Mouse (Mus musculus): Measurements from ENCODE around the gene Sorcs1. TPM values are rescaled to one million over a fixed set of nuclear protein-coding genes. Genes with fewer than 3 reads are reported as not detected.
A peak's percentile ranks its signal among the peaks of the same experiment; 100 is the strongest.

The Sorcs1 gene
- total RNA-seq, 2 experiments from 2014 or later: 36.9 to 38.9 TPM

GRCm38 (mm10) chr19:50440246-50440910 is 238.1 kb downstream of the Sorcs1 start:
- DNase-seq (ENCODE audit: low spot score in 2 of 2): no peak

- no peak for DNase-seq (ENCODE audit: low spot score in 2 of 2)
Measured at GRCm38 (mm10) chr19:50439464-50439881, 239.0 kb downstream of the Sorcs1 start.

GRCm38 (mm10) chr19:50422928-50423327 is 255.5 kb downstream of the Sorcs1 start:
- no peak for DNase-seq (ENCODE audit: low spot score in 2 of 2)

GRCm38 (mm10) chr19:50418962-50419720 is 259.3 kb downstream of the Sorcs1 start:
- DNase-seq (ENCODE audit: low spot score in 2 of 2): peak; percentile 42 to 58

- no peak for DNase-seq (ENCODE audit: low spot score in 2 of 2)
Measured at GRCm38 (mm10) chr19:50410561-50410960, 267.9 kb downstream of the Sorcs1 start.

- DNase-seq (ENCODE audit: low spot score in 2 of 2): no peak
Measured at GRCm38 (mm10) chr19:50398341-50398740, 280.1 kb downstream of the Sorcs1 start.

- DNase-seq (ENCODE audit: low spot score in 2 of 2): no peak
Measured at GRCm38 (mm10) chr19:50395731-50396130, 282.7 kb downstream of the Sorcs1 start.

- DNase-seq (ENCODE audit: low spot score in 2 of 2): no peak
Measured at GRCm38 (mm10) chr19:50394101-50394500, 284.3 kb downstream of the Sorcs1 start.

- no peak for DNase-seq (ENCODE audit: low spot score in 2 of 2)
Measured at GRCm38 (mm10) chr19:50389925-50390552, 288.4 kb downstream of the Sorcs1 start.

GRCm38 (mm10) chr19:50378901-50379300 is 299.5 kb downstream of the Sorcs1 start:
- DNase-seq (ENCODE audit: low spot score in 2 of 2): no peak

- DNase-seq (ENCODE audit: low spot score in 2 of 2): peak; percentile 24 to 26
Measured at GRCm38 (mm10) chr19:50374751-50375150, 303.7 kb downstream of the Sorcs1 start.

- DNase-seq (ENCODE audit: low spot score in 2 of 2): no peak
Measured at GRCm38 (mm10) chr19:50366446-50366845, 312.0 kb downstream of the Sorcs1 start.

- DNase-seq (ENCODE audit: low spot score in 2 of 2): no peak
Measured at GRCm38 (mm10) chr19:50362655-50363500, 315.6 kb downstream of the Sorcs1 start.

GRCm38 (mm10) chr19:50358561-50358960 is 319.9 kb downstream of the Sorcs1 start:
- DNase-seq (ENCODE audit: low spot score in 2 of 2): no peak

- no peak for DNase-seq (ENCODE audit: low spot score in 2 of 2)
Measured at GRCm38 (mm10) chr19:50339211-50339610, 339.2 kb downstream of the Sorcs1 start.

GRCm38 (mm10) chr19:50336751-50337150 is 341.7 kb downstream of the Sorcs1 start:
- DNase-seq (ENCODE audit: low spot score in 2 of 2): no peak

GRCm38 (mm10) chr19:50331136-50331535 is 347.3 kb downstream of the Sorcs1 start:
- no peak for DNase-seq (ENCODE audit: low spot score in 2 of 2)

GRCm38 (mm10) chr19:50327804-50328203 is 350.6 kb downstream of the Sorcs1 start:
- peak; percentile 33 to 34 for DNase-seq (ENCODE audit: low spot score in 2 of 2)

- no peak for DNase-seq (ENCODE audit: low spot score in 2 of 2)
Measured at GRCm38 (mm10) chr19:50326151-50326550, 352.3 kb downstream of the Sorcs1 start.

GRCm38 (mm10) chr19:50325686-50326085 is 352.8 kb downstream of the Sorcs1 start:
- no peak for DNase-seq (ENCODE audit: low spot score in 2 of 2)

- DNase-seq (ENCODE audit: low spot score in 2 of 2): no peak
Measured at GRCm38 (mm10) chr19:50307046-50307445, 371.4 kb downstream of the Sorcs1 start.
